Mouse (Mus musculus) CH12.LX (cell line): ENCODE data around the gene Atf3. TPM values are rescaled to one million over a fixed set of nuclear protein-coding genes. Genes with fewer than 3 reads are reported as not detected.

Source experiments
- DNase-seq: peaks from one replicate; pipeline ENCODE4 v3.0.0-alpha.2; 2013; ENCODE audit errors: extremely low read depth
- H3K27ac ChIP-seq: 2 replicates; pipeline ENCODE4 v1.5.1; 2012; ENCODE audit warnings: low read depth, mild to moderate bottlenecking, control low read depth, moderate library complexity; ENCODE audit not compliant: insufficient read depth
- H3K27me3 ChIP-seq: replicated peaks from 2 replicates; pipeline ENCODE3; 2012; ENCODE audit warnings: inconsistent platforms
- H3K36me3 ChIP-seq, 2 experiments: replicated peaks in 1 of 2; 2 replicates each; pipeline versions ENCODE3 to v1.6.1; 2012; ENCODE audit warnings: inconsistent platforms in 1 of 2, low read length in 1 of 2, mild to moderate bottlenecking in 1 of 2, mixed read lengths in 1 of 2, moderate library complexity in 1 of 2; ENCODE audit not compliant: control insufficient read depth in 1 of 2, insufficient read depth in 1 of 2
- H3K4me1 ChIP-seq, 2 experiments: 2 replicates each; pipeline ENCODE4 v1.6.1; 2012; ENCODE audit warnings: inconsistent platforms in 1 of 2, moderate library complexity in 1 of 2; ENCODE audit not compliant: insufficient read depth in 2 of 2, control insufficient read depth in 1 of 2
- H3K4me2 ChIP-seq: 2 replicates; pipeline ENCODE4 v1.6.1; 2012; ENCODE audit warnings: low read depth, mild to moderate bottlenecking, control low read depth; ENCODE audit not compliant: poor library complexity, insufficient read depth, severe bottlenecking
- H3K4me3 ChIP-seq, 3 experiments: fragments of 150-350 bp in 1 of 3; sonication (generic) in 1 of 3; replicated peaks in 1 of 3; 2 replicates each; pipeline versions ENCODE3 to v1.5.1; 2011 to 2012; ENCODE audit warnings: low read depth in 2 of 3, low read length in 2 of 3, mild to moderate bottlenecking in 2 of 3, moderate library complexity in 2 of 3, control low read depth in 1 of 3, improper control_type of control experiment in 1 of 3, inconsistent platforms in 1 of 3, mixed read lengths in 1 of 3; ENCODE audit not compliant: poor library complexity in 1 of 3
- H3K79me2 ChIP-seq: replicated peaks from 2 replicates; pipeline ENCODE4 v1.6.1; 2012; ENCODE audit warnings: mild to moderate bottlenecking, moderate library complexity; ENCODE audit not compliant: control insufficient read depth, poor library complexity, insufficient read depth, severe bottlenecking; ENCODE audit errors: extremely low read depth
- H3K9ac ChIP-seq: 2 replicates; pipeline ENCODE4 v1.6.1; 2012; ENCODE audit warnings: low read depth, mild to moderate bottlenecking, control low read depth, moderate library complexity; ENCODE audit not compliant: insufficient read depth
- H3K9me3 ChIP-seq: replicated peaks from 2 replicates; pipeline ENCODE3; 2012; ENCODE audit warnings: low read length, inconsistent platforms, mixed read lengths
- BHLHE40 ChIP-seq: IDR thresholded peaks from 2 replicates; pipeline ENCODE4 v1.6.1; 2011; ENCODE audit warnings: mild to moderate bottlenecking, low read depth, low read length, improper control_type of control experiment
- CHD1 ChIP-seq: IDR thresholded peaks from 2 replicates; pipeline ENCODE4 v1.6.1; 2012; ENCODE audit warnings: low read depth, low read length, improper control_type of control experiment, inconsistent platforms
- CTCF ChIP-seq, 2 experiments: IDR thresholded peaks in 1 of 2; conservative IDR thresholded peaks in 1 of 2; 2 replicates each; pipeline ENCODE4 v1.5.1; 2011 to 2012; ENCODE audit warnings: low read depth in 2 of 2, low read length in 2 of 2, improper control_type of control experiment in 1 of 2, inconsistent platforms in 1 of 2, mild to moderate bottlenecking in 1 of 2, moderate library complexity in 1 of 2
- E2F4 ChIP-seq: IDR thresholded peaks from 2 replicates; pipeline ENCODE4 v1.6.1; 2011; ENCODE audit warnings: low read depth, low read length, improper control_type of control experiment; ENCODE audit not compliant: insufficient replicate concordance
- EP300 ChIP-seq: IDR thresholded peaks from 2 replicates; pipeline ENCODE4 v1.6.1; 2011; ENCODE audit warnings: low read length, improper control_type of control experiment
- GABPA ChIP-seq: IDR thresholded peaks from 2 replicates; pipeline ENCODE4 v1.6.1; 2012; ENCODE audit warnings: low read depth, low read length, improper control_type of control experiment, inconsistent platforms; ENCODE audit not compliant: insufficient replicate concordance
- IRF4 ChIP-seq: IDR thresholded peaks from 2 replicates; pipeline ENCODE4 v1.6.1; 2014; ENCODE audit warnings: low read depth, mild to moderate bottlenecking, inconsistent platforms, low read length, improper control_type of control experiment
- JUN ChIP-seq: IDR thresholded peaks from 2 replicates; pipeline ENCODE4 v1.6.1; 2011; ENCODE audit warnings: low read depth, mild to moderate bottlenecking, low read length, improper control_type of control experiment, moderate library complexity; ENCODE audit not compliant: insufficient read depth
- JUND ChIP-seq: conservative IDR thresholded peaks from 2 replicates; pipeline ENCODE4 v1.6.1; 2011; ENCODE audit warnings: low read depth, low read length, improper control_type of control experiment
- KAT2A ChIP-seq: IDR thresholded peaks from 2 replicates; pipeline ENCODE4 v1.6.1; 2012; ENCODE audit warnings: low read length, improper control_type of control experiment, inconsistent platforms; ENCODE audit not compliant: insufficient replicate concordance
- MAX ChIP-seq: IDR thresholded peaks from 2 replicates; pipeline ENCODE4 v1.6.1; 2011; ENCODE audit warnings: low read length, improper control_type of control experiment
- MAZ ChIP-seq: IDR thresholded peaks from 2 replicates; pipeline ENCODE4 v1.6.1; 2012; ENCODE audit warnings: low read depth, mild to moderate bottlenecking, inconsistent platforms, low read length, improper control_type of control experiment, moderate library complexity
- MEF2A ChIP-seq: IDR thresholded peaks from 2 replicates; pipeline ENCODE4 v1.6.1; 2014; ENCODE audit warnings: low read depth, mild to moderate bottlenecking, inconsistent platforms, low read length, improper control_type of control experiment, borderline replicate concordance
- MXI1 ChIP-seq: IDR thresholded peaks from 2 replicates; pipeline ENCODE4 v1.6.1; 2011; ENCODE audit warnings: mild to moderate bottlenecking, low read depth, low read length, improper control_type of control experiment
- MYC ChIP-seq: IDR thresholded peaks from 2 replicates; pipeline ENCODE4 v1.6.1; 2011; ENCODE audit warnings: low read depth, mild to moderate bottlenecking, improper control_type of control experiment, low read length
- NELFE ChIP-seq: IDR thresholded peaks from 2 replicates; pipeline ENCODE4 v1.6.1; 2011; ENCODE audit warnings: low read depth, low read length, improper control_type of control experiment
- NRF1 ChIP-seq: IDR thresholded peaks from 2 replicates; pipeline ENCODE4 v1.6.1; 2014; ENCODE audit warnings: low read depth, mild to moderate bottlenecking, inconsistent platforms, low read length, improper control_type of control experiment, moderate library complexity
- PAX5 ChIP-seq: IDR thresholded peaks from 2 replicates; pipeline ENCODE4 v1.6.1; 2012; ENCODE audit warnings: low read length, inconsistent platforms, mixed read lengths
- POLR2A ChIP-seq: IDR thresholded peaks from 2 replicates; pipeline ENCODE4 v1.6.1; 2011; ENCODE audit warnings: low read depth, mild to moderate bottlenecking, improper control_type of control experiment, low read length
- RAD21 ChIP-seq: IDR thresholded peaks from 2 replicates; pipeline ENCODE4 v1.6.1; 2011; ENCODE audit warnings: low read depth, mild to moderate bottlenecking, low read length, improper control_type of control experiment, moderate library complexity
- TBP ChIP-seq: conservative IDR thresholded peaks from 2 replicates; pipeline ENCODE4 v1.6.1; 2011; ENCODE audit warnings: low read depth, low read length, improper control_type of control experiment
- ZC3H11A ChIP-seq: IDR thresholded peaks from 2 replicates; pipeline ENCODE4 v1.6.1; 2012; ENCODE audit warnings: low read depth, mild to moderate bottlenecking, inconsistent platforms, low read length, improper control_type of control experiment
- ZMIZ1 ChIP-seq: IDR thresholded peaks from 2 replicates; pipeline ENCODE4 v1.6.1; 2012; ENCODE audit warnings: low read depth, mild to moderate bottlenecking, inconsistent platforms, low read length, improper control_type of control experiment
- dilution Hi-C: fragments of 300-500 bp; cut with MboI; formaldehyde crosslinking; loops from 2 replicates; pipeline ENCODE4 v1.14.3; 2020; ENCODE audit warnings: low sequenced_read_pairs; ENCODE audit not compliant: extremely low pct_unique_long_range_greater_than_20kb, extremely low pct_ligation_motif_present
- in situ Hi-C: fragments of 300-500 bp; cut with MboI; formaldehyde crosslinking; loops from 3 replicates; pipeline ENCODE4 v1.14.3; 2019; ENCODE audit warnings: low sequenced_read_pairs, low pct_ligation_motif_present, low pct_unique_long_range_greater_than_20kb, mixed read lengths
- polyA plus RNA-seq: library from polyadenylated mRNA; unstranded; fragments of >175 nt; gene quantifications from 2 replicates; pipeline ENCODE4 v1.2.1, GENCODE M21; 2012; ENCODE audit warnings: low read depth; ENCODE audit not compliant: insufficient read length
- total RNA-seq, 2 experiments: library from RNA; depleted of rRNA; stranded (reverse); fragments of 300-350 nt in 1 of 2; fragments of >200 nt in 1 of 2; gene quantifications; 2 replicates each; pipeline ENCODE4 v1.2.3; 2012 to 2014

Atf3 gene
- total and polyA plus RNA-seq, 3 experiments: 25.1 to 39.7 (median 32.9) TPM

GRCm38 (mm10) chr1:191135406-191135805, 82.4 kb downstream of the Atf3 start:
- no peaks in the 10 kb centered on the region for H3K36me3 ChIP-seq
- H3K4me2 ChIP-seq: no peak overlapping the region
- peaks cover 1% of the 10 kb centered on the region for H3K9me3 ChIP-seq
- H3K9ac ChIP-seq: no peak overlapping the region
- no peak for DNase-seq
- H3K4me1 ChIP-seq: peaks cover 0 to 21% of the 10 kb centered on the region in 2 experiments; a peak in 2 of 4 replicates
- in situ Hi-C loops: no loop called here
- no peak for TF ChIP-seq EP300
- no peak for TF ChIP-seq NELFE
- no peak for TF ChIP-seq MAZ
- TF ChIP-seq BHLHE40: no peak
- TF ChIP-seq GABPA: no peak
- TF ChIP-seq MAX: no peak
- TF ChIP-seq, all 38 proteins: peak for 0
- Histone ChIP-seq H3K4me3 (no peak overlapping the region), H3K79me2 (no peaks in the 10 kb centered on the region), H3K27me3 (no peaks in the 10 kb centered on the region), H3K27ac (no peak overlapping the region)
- dilution Hi-C loops: no loop called here

GRCm38 (mm10) chr1:191132934-191133333, 84.9 kb downstream of the Atf3 start:
- peaks cover 16% of the 10 kb centered on the region for H3K9me3 ChIP-seq
- dilution Hi-C loops (no loop called here), in situ Hi-C loops (loop anchor here (5.0 kb wide), 1 partner anchor 44 kb away; no protein-coding TSS in a partner anchor)
- no peak for DNase-seq
- H3K79me2 ChIP-seq: no peaks in the 10 kb centered on the region
- H3K4me3 ChIP-seq: no peak overlapping the region
- no peak overlapping the region for H3K4me2 ChIP-seq
- no peak overlapping the region for H3K9ac ChIP-seq
- TF ChIP-seq KAT2A (no peak), MYC (no peak), PAX5 (no peak), RAD21 (no peak), TBP (no peak), POLR2A (no peak), CTCF (conservative IDR thresholded peaks at IDR 0.05 in 1 of 2, IDR thresholded peaks at IDR 0.05 in 1 of 2; ENCODE audit: low read depth in 2 of 2, low read length in 2 of 2) (no peak)
- no peaks in the 10 kb centered on the region for H3K36me3 ChIP-seq
- H3K27me3 ChIP-seq: no peaks in the 10 kb centered on the region
- H3K4me1 ChIP-seq: peaks cover 0 to 14% of the 10 kb centered on the region in 2 experiments; a peak in 2 of 4 replicates
- H3K27ac ChIP-seq: no peak overlapping the region

- Histone ChIP-seq H3K36me3 (no peaks in the 10 kb centered on the region), H3K9me3 (peaks cover 16% of the 10 kb centered on the region), H3K4me1 (0 out of 4 replicates have a peak, but pooled peaks cover 0 to 10% of the 10 kb centered on the region in 2 experiments), H3K79me2 (no peaks in the 10 kb centered on the region), H3K27ac (no peak overlapping the region), H3K27me3 (no peaks in the 10 kb centered on the region), H3K4me2 (no peak overlapping the region), H3K9ac (no peak overlapping the region), H3K4me3 (no peak overlapping the region)
- no peak for TF ChIP-seq E2F4
- no peak for TF ChIP-seq ZMIZ1
- no peak for TF ChIP-seq MXI1
- TF ChIP-seq MEF2A: no peak
- no peak for TF ChIP-seq POLR2A
- TF ChIP-seq EP300: no peak
- no peak for TF ChIP-seq CHD1
- no peak for TF ChIP-seq TBP
- no peak for TF ChIP-seq ZC3H11A
- TF ChIP-seq IRF4: no peak
- TF ChIP-seq NRF1: no peak
- no peak for TF ChIP-seq JUN
- no peak for TF ChIP-seq MAZ
- TF ChIP-seq JUND: no peak
- dilution Hi-C loops (no loop called here), in situ Hi-C loops (loop anchor here (5.0 kb wide), 1 partner anchor 45 kb away; no protein-coding TSS in a partner anchor)
- DNase-seq: no peak
These were observed 85.6 kb downstream of the Atf3 start for GRCm38 (mm10) chr1:191132240-191132639.
